Mouse (Mus musculus) kidney, adult 18-20 months (tissue): ENCODE results near the gene Frem2.
A peak's percentile ranks its signal among the peaks of the same experiment; 100 is the strongest.

ENCODE experiments used
- DNase-seq: peaks from one replicate; pipeline ENCODE4 v3.0.0; 2021

The Frem2 gene

GRCm38 (mm10) chr3:53620355-53620754, 36.8 kb downstream of the Frem2 start:
- no peak for DNase-seq

DNA sequence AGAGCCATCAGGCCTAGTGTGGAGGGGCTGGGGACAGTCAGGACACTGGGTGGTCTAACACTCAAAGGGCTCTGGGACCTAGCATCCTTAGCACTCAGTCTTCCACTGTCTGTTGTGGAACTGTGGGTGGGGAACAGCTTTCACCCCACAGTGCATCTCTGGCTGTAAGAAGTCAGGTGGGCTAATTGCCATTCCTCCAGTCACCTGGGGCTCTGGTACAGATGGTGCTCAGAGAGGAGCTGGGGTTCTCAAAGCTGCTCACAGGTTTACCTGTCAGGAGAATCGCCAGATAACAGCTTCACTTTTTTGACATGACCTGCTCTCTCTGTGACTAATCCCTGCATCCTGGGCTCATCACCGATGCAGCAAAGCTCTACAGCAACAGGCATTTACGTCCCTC, 46.0 kb downstream of the Frem2 start:
- no peak for DNase-seq

DNA sequence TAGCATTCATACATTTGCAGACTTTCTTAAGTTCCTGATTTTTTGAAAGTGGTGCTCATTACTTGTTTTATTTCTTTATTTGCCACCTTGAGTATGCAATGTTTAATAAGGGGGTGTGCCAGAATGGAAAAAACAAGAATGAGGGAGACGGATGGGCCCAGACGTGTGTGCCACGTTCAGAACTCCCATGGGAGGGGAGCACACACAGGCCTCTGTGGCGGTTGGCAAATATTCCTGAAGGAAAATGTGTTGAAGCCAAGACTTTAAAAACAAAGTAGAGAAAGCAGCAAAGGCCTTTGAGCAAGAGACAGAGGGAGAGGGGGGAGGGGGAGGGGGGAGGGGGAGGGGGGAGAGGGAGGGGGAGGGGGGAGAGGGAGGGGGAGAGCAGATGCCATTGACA, 47.3 kb downstream of the Frem2 start:
- DNase-seq = no peak

- DNase-seq = no peak
These were observed 57.0 kb downstream of the Frem2 start for GRCm38 (mm10) chr3:53600140-53600539.

GRCm38 (mm10) chr3:53599315-53599714, 57.8 kb downstream of the Frem2 start:
- no peak for DNase-seq

- DNase-seq = peak; percentile 14
These were observed 58.9 kb downstream of the Frem2 start for GRCm38 (mm10) chr3:53598153-53598800.

GRCm38 (mm10) chr3:53594471-53594870, 62.7 kb downstream of the Frem2 start:
- no peak for DNase-seq

- DNase-seq = no peak
These were observed 63.4 kb downstream of the Frem2 start for GRCm38 (mm10) chr3:53593718-53594117.

DNA sequence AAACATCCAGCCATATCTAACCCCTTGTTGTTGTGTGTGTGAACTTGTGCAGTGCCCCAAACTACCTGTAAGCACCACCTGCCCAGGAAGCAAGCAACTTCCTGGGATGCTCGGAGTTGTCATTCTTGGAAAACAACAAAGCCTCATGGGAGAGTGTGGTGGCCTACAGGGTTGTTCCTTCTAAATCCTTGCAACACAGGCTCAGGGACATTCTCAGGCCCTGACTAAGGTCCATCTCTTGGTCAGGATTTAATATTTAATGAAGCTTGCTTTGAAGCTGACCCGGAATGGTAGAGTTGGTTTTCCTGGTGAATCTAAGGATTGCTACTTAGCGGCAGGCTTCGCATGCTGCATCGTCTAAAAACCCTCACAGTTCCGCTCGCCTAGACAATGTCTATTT, 65.1 kb downstream of the Frem2 start:
- no peak for DNase-seq

DNA sequence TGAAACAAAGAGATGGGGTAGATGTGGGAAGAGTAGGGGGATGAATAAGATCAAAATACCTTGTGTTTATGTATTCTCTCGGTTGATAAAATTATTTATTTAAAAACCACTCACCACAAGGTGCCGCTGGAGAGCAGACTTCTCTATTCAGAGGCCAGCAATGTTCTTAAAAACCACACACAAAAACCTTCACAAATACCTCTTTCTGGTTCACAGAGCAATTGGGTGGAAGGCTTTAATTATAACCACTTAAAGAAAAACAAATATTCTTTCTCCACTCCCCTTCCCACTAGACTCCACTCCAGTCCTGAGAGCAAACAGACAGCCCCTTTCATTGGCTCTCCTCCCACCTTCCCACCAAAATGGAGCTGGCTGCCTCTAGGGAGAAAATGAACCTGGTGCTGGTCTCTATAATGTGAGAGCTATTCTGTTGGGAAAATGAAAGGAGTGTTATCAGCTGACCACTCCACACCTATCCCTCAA, 67.0 kb downstream of the Frem2 start:
- peak; percentile 64 for DNase-seq

- DNase-seq = no peak
These were observed 73.9 kb downstream of the Frem2 start for GRCm38 (mm10) chr3:53583248-53583647.

DNA sequence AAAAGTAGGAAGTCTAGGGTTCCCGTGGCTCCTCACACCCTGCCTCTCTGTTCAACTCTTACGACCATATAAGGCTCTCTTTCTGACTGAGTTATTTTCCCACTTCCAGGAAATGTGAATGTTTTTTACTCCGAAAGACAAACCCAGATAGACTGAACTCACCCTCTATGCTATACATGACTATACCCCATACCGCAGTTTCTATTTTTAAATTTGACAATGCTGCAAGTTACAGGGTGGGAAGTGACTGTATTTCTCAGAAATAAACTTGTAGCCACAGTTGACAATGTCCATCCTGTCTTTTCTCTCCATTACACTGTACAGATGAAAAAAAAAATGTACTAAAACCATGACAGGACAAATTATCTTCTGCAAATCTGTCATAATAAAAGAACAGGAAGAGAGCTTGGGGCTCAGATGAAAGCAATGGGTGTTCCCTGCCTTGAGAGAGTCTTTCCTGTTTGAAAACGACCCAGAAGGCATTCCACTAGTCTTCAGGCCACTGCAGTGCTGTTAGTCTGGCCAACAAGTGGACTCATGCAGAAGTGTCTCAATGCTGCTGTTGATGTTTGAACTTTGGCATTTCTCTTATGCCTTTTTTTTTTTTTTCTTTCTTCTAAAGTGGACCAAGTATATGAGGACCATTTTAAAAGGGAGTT, 76.4 kb downstream of the Frem2 start:
- no peak for DNase-seq

DNA sequence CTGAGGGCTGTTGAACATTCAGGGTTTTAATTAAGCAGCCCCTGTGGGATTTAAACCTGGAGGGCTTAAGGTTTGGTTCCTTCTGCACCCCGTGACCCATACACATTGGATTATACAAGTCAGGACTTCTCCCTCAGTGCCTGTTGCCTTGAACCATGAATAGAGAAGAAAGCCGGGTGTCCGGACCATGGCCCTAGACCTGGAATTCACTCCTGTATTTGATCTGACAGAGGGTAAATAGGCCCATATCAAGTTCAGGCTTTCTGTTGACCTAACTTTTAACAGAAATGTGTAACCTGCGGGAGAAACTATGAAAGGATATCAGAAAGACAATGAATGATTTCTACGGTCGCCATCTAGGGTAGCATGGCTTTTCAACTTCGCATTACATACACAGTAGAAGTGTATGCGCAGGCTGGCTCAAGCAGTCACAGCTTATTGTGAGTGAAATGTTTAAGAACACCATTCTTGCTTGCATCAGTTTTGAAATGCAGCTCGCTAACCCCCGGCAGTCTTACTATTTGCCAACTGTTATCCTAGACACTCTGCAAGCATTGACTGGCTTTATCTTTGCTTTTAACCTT, 77.9 kb downstream of the Frem2 start:
- no peak for DNase-seq

GRCm38 (mm10) chr3:53576320-53577116, 80.6 kb downstream of the Frem2 start:
- DNase-seq = no peak

GRCm38 (mm10) chr3:53574123-53574522, 83.0 kb downstream of the Frem2 start:
- DNase-seq = no peak

- DNase-seq = no peak
These were observed 85.5 kb downstream of the Frem2 start for GRCm38 (mm10) chr3:53571663-53572062.

GRCm38 (mm10) chr3:53564521-53564920, 92.6 kb downstream of the Frem2 start:
- peak; percentile 28 for DNase-seq

- DNase-seq = peak; percentile 51
These were observed 93.4 kb downstream of the Frem2 start for GRCm38 (mm10) chr3:53563746-53564145.

GRCm38 (mm10) chr3:53561813-53562212, 95.3 kb downstream of the Frem2 start:
- DNase-seq = no peak

GRCm38 (mm10) chr3:53559056-53559455, 98.1 kb downstream of the Frem2 start:
- no peak for DNase-seq

GRCm38 (mm10) chr3:53558230-53558629, 98.9 kb downstream of the Frem2 start:
- no peak for DNase-seq

DNA sequence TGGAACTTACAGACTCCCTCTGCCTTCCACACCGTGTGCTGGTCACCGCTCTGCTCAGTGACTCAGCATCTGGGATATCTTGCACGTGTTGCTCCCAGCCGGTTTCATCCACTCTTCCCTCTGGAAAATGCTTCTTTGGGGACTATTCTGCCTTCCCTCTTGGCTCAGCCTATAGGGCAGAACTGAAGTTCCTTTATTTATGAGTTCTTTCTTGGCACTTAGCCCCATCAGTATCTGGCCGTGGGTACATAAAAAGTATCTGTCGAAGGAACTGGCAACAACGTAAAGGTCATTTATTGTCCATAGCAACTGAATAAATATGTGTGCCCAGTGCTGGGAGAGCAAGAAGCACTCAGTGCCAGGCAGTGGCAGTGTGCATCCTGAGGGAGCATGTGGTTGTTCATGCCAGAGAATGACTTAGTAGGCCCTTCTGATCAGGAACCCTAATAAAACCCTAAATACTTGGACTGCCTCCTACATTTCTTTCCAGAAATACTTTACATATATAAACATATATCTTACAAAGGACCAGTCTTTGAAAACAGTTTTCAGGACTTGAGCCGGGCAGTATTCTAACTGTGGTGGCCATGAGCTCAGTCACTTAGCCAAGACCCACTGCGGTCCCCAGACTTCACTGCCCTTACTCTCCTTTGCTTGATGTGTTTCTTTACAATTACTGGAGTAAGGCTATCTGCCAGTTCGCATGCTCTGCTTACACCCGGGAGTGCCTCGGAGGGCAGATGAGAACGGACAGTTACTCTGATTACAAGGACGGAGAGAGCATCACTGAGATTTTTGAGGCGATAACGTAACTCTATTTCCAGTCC, 99.6 kb downstream of the Frem2 start:
- no peak for DNase-seq
